Mouse (Mus musculus) neural tube, embryonic 11.5 days (tissue): ENCODE measurements around the gene Dscam. TPM values are rescaled to one million over a fixed set of nuclear protein-coding genes. Genes with fewer than 3 reads are reported as not detected.
A peak's percentile ranks its signal among the peaks of the same experiment; 100 is the strongest.

ENCODE experiments used
- ATAC-seq: fragments of 200-750 bp; cut with Nextera tagmentation; 2 replicates; pipeline ENCODE4 v1.8.0; 2017; ENCODE audit warnings: moderate number of reproducible peaks, mild to moderate bottlenecking, moderate TSS enrichment, moderate library complexity; ENCODE audit not compliant: insufficient read depth, low FRiP score, low TSS enrichment
- DNase-seq: peaks from one replicate; pipeline ENCODE4 v3.0.0-alpha.2; 2015; ENCODE audit warnings: low spot score
- H3K27ac ChIP-seq: fragments of 300-500 bp; sonication (generic); 2 replicates; pipeline ENCODE4 v1.5.1; 2014; ENCODE audit warnings: low read depth, mild to moderate bottlenecking, low read length
- H3K27me3 ChIP-seq: fragments of 300-500 bp; sonication (generic); 2 replicates; pipeline ENCODE4 v1.6.1; 2014; ENCODE audit warnings: mild to moderate bottlenecking, low read length, mixed read lengths; ENCODE audit not compliant: control insufficient read depth, insufficient read depth
- H3K36me3 ChIP-seq: fragments of 300-500 bp; sonication (generic); 2 replicates; pipeline ENCODE4 v1.6.1; 2014; ENCODE audit warnings: mild to moderate bottlenecking, low read length, moderate library complexity, mixed read lengths; ENCODE audit not compliant: control insufficient read depth, insufficient read depth
- H3K4me1 ChIP-seq: fragments of 300-500 bp; sonication (generic); 2 replicates; pipeline ENCODE4 v1.6.1; 2014; ENCODE audit warnings: low read length, mixed read lengths; ENCODE audit not compliant: control insufficient read depth, insufficient read depth
- H3K4me2 ChIP-seq: fragments of 300-500 bp; sonication (generic); 2 replicates; pipeline ENCODE4 v1.6.1; 2014; ENCODE audit warnings: low read depth, mild to moderate bottlenecking, moderate library complexity
- H3K4me3 ChIP-seq: fragments of 300-500 bp; sonication (generic); 2 replicates; pipeline ENCODE4 v1.5.1; 2014; ENCODE audit warnings: low read depth, low read length
- H3K9ac ChIP-seq: fragments of 300-500 bp; sonication (generic); 2 replicates; pipeline ENCODE4 v1.6.1; 2014; ENCODE audit warnings: mild to moderate bottlenecking, low read length
- H3K9me3 ChIP-seq: fragments of 300-500 bp; sonication (generic); 2 replicates; pipeline ENCODE4 v1.6.1; 2016; ENCODE audit warnings: low read length; ENCODE audit not compliant: control insufficient read depth
- WGBS: fragments of 180-500 bp; shearing (Covaris S2); extraction: QIAGEN DNeasy Blood & Tissue Kit; methylation state at CpG from one replicate; pipeline ENCODE4 v1.1.7; 2014; 5-methylcytosine and 5-hydroxymethylcytosine counted together
- polyA plus RNA-seq: library from polyadenylated mRNA; unstranded; fragments of >200 nt; fragmentation: Nextera tagmentation; extraction: Ambion mirVana; gene quantifications from 2 replicates; pipeline ENCODE4 v1.2.1, GENCODE M21; 2014

Dscam gene
- polyA plus RNA-seq, 1 experiment from 2014 or later = 1.4 TPM

- no peak for ATAC-seq
- WGBS = 85% methylated on average over 5 of the region's 5 CpGs
- no peak for DNase-seq
Measured at GRCm38 (mm10) chr16:96742475-96743255, 427.9 kb downstream of the Dscam start.

GRCm38 (mm10) chr16:96741336-96741735, 429.2 kb downstream of the Dscam start:
- DNase-seq (no peak), ATAC-seq (no peak)
- Histone ChIP-seq H3K9ac (no peak overlapping the region), H3K9me3 (no peaks in the 10 kb centered on the region), H3K4me1 (no peaks in the 10 kb centered on the region), H3K27me3 (no peaks in the 10 kb centered on the region), H3K4me2 (no peak overlapping the region), H3K4me3 (no peak overlapping the region), H3K27ac (no peak overlapping the region), H3K36me3 (no peaks in the 10 kb centered on the region)
- 91% methylated on average over 1 of the region's 1 CpGs for whole genome bisulfite sequencing

More at GRCm38 (mm10) chr16:96742475-96743255, 427.9 kb downstream of the Dscam start:
- H3K9me3 ChIP-seq = no peaks in the 10 kb centered on the region
- no peaks in the 10 kb centered on the region for H3K36me3 ChIP-seq
- no peak overlapping the region for H3K4me2 ChIP-seq
- H3K27ac ChIP-seq = no peak overlapping the region
- H3K4me3 ChIP-seq = no peak overlapping the region
- H3K27me3 ChIP-seq = no peaks in the 10 kb centered on the region
- no peaks in the 10 kb centered on the region for H3K4me1 ChIP-seq
- H3K9ac ChIP-seq = no peak overlapping the region

- ATAC-seq (no peak), DNase-seq (no peak)
- H3K4me1 ChIP-seq = no peaks in the 10 kb centered on the region
- H3K9me3 ChIP-seq = no peaks in the 10 kb centered on the region
- H3K4me2 ChIP-seq = no peak overlapping the region
- no peak overlapping the region for H3K9ac ChIP-seq
- H3K27ac ChIP-seq = no peak overlapping the region
- H3K27me3 ChIP-seq = no peaks in the 10 kb centered on the region
- no peaks in the 10 kb centered on the region for H3K36me3 ChIP-seq
- H3K4me3 ChIP-seq = no peak overlapping the region
- WGBS = 82% methylated on average over 7 of the region's 7 CpGs
Measured at GRCm38 (mm10) chr16:96740073-96741055, 430.2 kb downstream of the Dscam start.

GRCm38 (mm10) chr16:96736501-96736900, 434.1 kb downstream of the Dscam start:
- Histone ChIP-seq H3K36me3 (no peaks in the 10 kb centered on the region), H3K4me3 (no peak overlapping the region), H3K9me3 (no peaks in the 10 kb centered on the region), H3K4me2 (no peak overlapping the region), H3K27me3 (no peaks in the 10 kb centered on the region), H3K27ac (no peak overlapping the region), H3K4me1 (no peaks in the 10 kb centered on the region), H3K9ac (no peak overlapping the region)
- DNase-seq (no peak), ATAC-seq (no peak)
- WGBS = 90% methylated on average over 1 of the region's 1 CpGs

GRCm38 (mm10) chr16:96730881-96731280, 439.7 kb downstream of the Dscam start:
- H3K4me1 ChIP-seq = no peaks in the 10 kb centered on the region
- H3K27me3 ChIP-seq = no peaks in the 10 kb centered on the region
- no peaks in the 10 kb centered on the region for H3K36me3 ChIP-seq
- WGBS = 79% methylated on average over 3 of the region's 3 CpGs
- ATAC-seq = no peak
- no peak overlapping the region for H3K4me2 ChIP-seq
- H3K9ac ChIP-seq = no peak overlapping the region
- no peak for DNase-seq
- no peak overlapping the region for H3K27ac ChIP-seq
- no peak overlapping the region for H3K4me3 ChIP-seq
- H3K9me3 ChIP-seq = no peaks in the 10 kb centered on the region

- DNase-seq = peak; percentile 16
- H3K27ac ChIP-seq = no peak overlapping the region
- no peaks in the 10 kb centered on the region for H3K27me3 ChIP-seq
- no peak overlapping the region for H3K4me3 ChIP-seq
- WGBS = 56% methylated on average over 13 of the region's 13 CpGs
- no peaks in the 10 kb centered on the region for H3K4me1 ChIP-seq
- no peak overlapping the region for H3K4me2 ChIP-seq
- H3K36me3 ChIP-seq = no peaks in the 10 kb centered on the region
- no peaks in the 10 kb centered on the region for H3K9me3 ChIP-seq
- ATAC-seq = no peak
- no peak overlapping the region for H3K9ac ChIP-seq
Measured at GRCm38 (mm10) chr16:96727836-96728774, 442.4 kb downstream of the Dscam start.

GRCm38 (mm10) chr16:96725071-96725724, 445.4 kb downstream of the Dscam start:
- Histone ChIP-seq H3K9me3 (no peaks in the 10 kb centered on the region), H3K4me3 (no peak overlapping the region), H3K9ac (no peak overlapping the region), H3K27me3 (no peaks in the 10 kb centered on the region), H3K4me2 (no peak overlapping the region), H3K36me3 (no peaks in the 10 kb centered on the region), H3K27ac (no peak overlapping the region), H3K4me1 (no peaks in the 10 kb centered on the region)
- DNase-seq (no peak), ATAC-seq (no peak)
- WGBS = 87% methylated on average over 8 of the region's 8 CpGs

- no peaks in the 10 kb centered on the region for H3K36me3 ChIP-seq
- no peaks in the 10 kb centered on the region for H3K9me3 ChIP-seq
- H3K27me3 ChIP-seq = no peaks in the 10 kb centered on the region
- H3K4me3 ChIP-seq = no peak overlapping the region
- no peak overlapping the region for H3K9ac ChIP-seq
- no peaks in the 10 kb centered on the region for H3K4me1 ChIP-seq
- no peak overlapping the region for H3K4me2 ChIP-seq
- H3K27ac ChIP-seq = no peak overlapping the region
- DNase-seq = no peak
- 66% methylated on average over 5 of the region's 5 CpGs for WGBS
- ATAC-seq = no peak
Measured at GRCm38 (mm10) chr16:96724591-96724990, 446.0 kb downstream of the Dscam start.
